Mouse (Mus musculus): ENCODE results near the gene Ssb. TPM values are rescaled to one million over a fixed set of nuclear protein-coding genes. Genes with fewer than 3 reads are reported as not detected.

The Ssb gene
- total RNA-seq, 2 experiments from 2014 or later = 56.1 to 59.5 TPM

DNA sequence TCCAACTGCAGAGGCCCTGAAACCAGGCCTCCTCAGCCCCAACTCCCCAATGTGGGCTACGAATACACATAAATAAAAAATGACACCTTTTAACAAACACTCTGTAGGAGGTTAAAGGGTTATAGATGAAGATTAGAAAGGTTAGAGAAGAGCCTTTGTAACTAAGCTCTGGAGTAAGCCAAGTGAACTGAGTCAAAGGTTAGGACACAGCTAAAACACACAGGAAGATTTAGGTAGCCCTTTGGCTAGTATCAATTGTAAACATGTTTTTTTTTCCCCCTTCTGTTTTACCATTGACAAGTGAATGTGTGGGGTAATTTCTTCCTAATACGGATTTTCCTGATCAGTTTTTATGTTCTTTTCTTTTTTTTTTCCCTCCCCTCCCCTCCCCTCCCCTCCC lies 51.4 kb downstream of the Ssb start:
- no peak for DNase-seq
- Histone ChIP-seq H3K27ac (no peak overlapping the region), H3K4me3 (no peak overlapping the region)
- intact Hi-C loops (cut with DNase I) = no loop called here
- TF ChIP-seq CTCF (IDR thresholded peaks at IDR 0.05) = no peak

DNA sequence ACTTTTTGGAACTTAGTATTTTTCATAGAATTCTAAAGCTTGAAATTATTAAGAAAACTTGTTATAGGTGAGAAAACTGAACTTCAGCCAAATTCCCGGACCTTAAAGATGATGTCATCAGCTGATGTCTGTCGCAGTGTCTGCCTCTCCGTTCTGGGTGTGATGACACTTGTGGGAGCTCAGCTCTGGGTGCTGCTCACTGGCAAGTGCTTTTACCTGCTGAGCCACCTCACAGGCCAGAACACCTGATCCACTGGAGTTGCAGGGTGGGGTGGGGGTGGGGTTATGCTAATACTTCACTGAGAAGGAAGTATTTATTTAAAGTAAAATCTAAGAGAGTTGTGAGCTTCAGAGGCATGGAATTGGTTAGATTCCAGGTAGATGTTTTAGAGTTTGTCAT lies 55.9 kb downstream of the Ssb start:
- Histone ChIP-seq H3K27ac (no peak overlapping the region), H3K4me3 (no peak overlapping the region)
- no peak for DNase-seq
- intact Hi-C loops (cut with DNase I) = no loop called here
- TF ChIP-seq CTCF (IDR thresholded peaks at IDR 0.05) = no peak

Other genes starting within 250 kb of the Ssb start
- 1 to 10 TPM; 3.7 to 4.6 TPM for gene Bbs5, start 214.4 kb upstream of the Ssb start, total RNA-seq (2021)
- 100 to 1,000 TPM; 511 to 652 TPM for gene Klhl41, start 191.4 kb upstream of the Ssb start, total RNA-seq (2021)
- gene Fastkd1, start 148.0 kb upstream of the Ssb start, total RNA-seq (2021) = 10 to 100 TPM; 15.2 to 20.3 TPM
- 10 to 100 TPM; 31.8 to 35.3 TPM for gene Ppig, start 139.0 kb upstream of the Ssb start, total RNA-seq (2021)
- gene Ccdc173, start 72.0 kb upstream of the Ssb start, total RNA-seq (2021) = under 1 TPM; 0.38 to 0.56 TPM
- 10 to 100 TPM; 18.9 to 20.6 TPM for gene Phospho2, start 71.9 kb upstream of the Ssb start, total RNA-seq (2021)
- gene Klhl23, start 39.6 kb upstream of the Ssb start, total RNA-seq (2021) = 10 to 100 TPM; 13.4 to 15.6 TPM
- gene Mettl5, start 24.1 kb downstream of the Ssb start, total RNA-seq (2021) = 10 to 100 TPM; 11.1 to 16.0 TPM
- 100 to 1,000 TPM; 193 to 217 TPM for gene Ubr3, start 35.7 kb downstream of the Ssb start, total RNA-seq (2021)
- gene Myo3b, start 177.6 kb downstream of the Ssb start, total RNA-seq (2021) = not detected